Mouse (Mus musculus): ENCODE data around the gene Dera. TPM values are rescaled to one million over a fixed set of nuclear protein-coding genes. Genes with fewer than 3 reads are reported as not detected.
"Not testable (repeated sequence)": the region's sequence is repeated elsewhere in the genome, so short reads cannot be mapped to it uniquely, and the experiment has no call there.

Gene Dera
- 72.3 and 80.2 TPM in 2 replicates for polyA plus RNA-seq (2016; fragmentation: Nextera tagmentation; extraction: Ambion mirVana)

- Histone ChIP-seq H3K27me3 (replicated peaks; ENCODE audit: low read depth, poor library complexity, severe bottlenecking) (no peaks in the 10 kb centered on the region), H3K27ac (replicated peaks) (peak within 1 kb of the TSS; percentile 90), H3K4me1 (peaks cover 15% of the 10 kb centered on the region), H3K9me3 (no peaks in the 10 kb centered on the region), H3K4me3 (peak within 1 kb of the TSS; percentile 81), H3K36me3 (replicated peaks) (peaks cover 37% of the 10 kb centered on the region)
- WGBS = 11% methylated on average over 26 of the region's 26 CpGs
- DNase-seq (ENCODE audit: low spot score) = peak; percentile 91
These were observed at the start of gene Dera for GRCm38 (mm10) chr6:137754056-137754856. TSS of gene Dera (plus strand) at chr6:137754546.

- H3K27me3 ChIP-seq (replicated peaks; ENCODE audit: low read depth, poor library complexity, severe bottlenecking) = no peaks in the 10 kb centered on the region
- no peak overlapping the region for H3K27ac ChIP-seq (replicated peaks)
- H3K36me3 ChIP-seq (replicated peaks) = no peaks in the 10 kb centered on the region
- H3K9me3 ChIP-seq = no peaks in the 10 kb centered on the region
- H3K4me3 ChIP-seq = no peak overlapping the region
- DNase-seq (ENCODE audit: low spot score) = no peak
- WGBS = 93% methylated on average over 10 of the region's 10 CpGs
- no peaks in the 10 kb centered on the region for H3K4me1 ChIP-seq
These were observed 48.1 kb upstream of the Dera start for GRCm38 (mm10) chr6:137706209-137706608.

GRCm38 (mm10) chr6:137708726-137709405, 45.5 kb upstream of the Dera start:
- not testable (repeated sequence) for H3K4me1 ChIP-seq; H3K9me3 ChIP-seq; H3K27me3 ChIP-seq (replicated peaks; ENCODE audit: low read depth, poor library complexity, severe bottlenecking); H3K27ac ChIP-seq (replicated peaks); H3K4me3 ChIP-seq; DNase-seq (ENCODE audit: low spot score); H3K36me3 ChIP-seq (replicated peaks)
- 87% methylated on average over 13 of the region's 13 CpGs for WGBS

DNA sequence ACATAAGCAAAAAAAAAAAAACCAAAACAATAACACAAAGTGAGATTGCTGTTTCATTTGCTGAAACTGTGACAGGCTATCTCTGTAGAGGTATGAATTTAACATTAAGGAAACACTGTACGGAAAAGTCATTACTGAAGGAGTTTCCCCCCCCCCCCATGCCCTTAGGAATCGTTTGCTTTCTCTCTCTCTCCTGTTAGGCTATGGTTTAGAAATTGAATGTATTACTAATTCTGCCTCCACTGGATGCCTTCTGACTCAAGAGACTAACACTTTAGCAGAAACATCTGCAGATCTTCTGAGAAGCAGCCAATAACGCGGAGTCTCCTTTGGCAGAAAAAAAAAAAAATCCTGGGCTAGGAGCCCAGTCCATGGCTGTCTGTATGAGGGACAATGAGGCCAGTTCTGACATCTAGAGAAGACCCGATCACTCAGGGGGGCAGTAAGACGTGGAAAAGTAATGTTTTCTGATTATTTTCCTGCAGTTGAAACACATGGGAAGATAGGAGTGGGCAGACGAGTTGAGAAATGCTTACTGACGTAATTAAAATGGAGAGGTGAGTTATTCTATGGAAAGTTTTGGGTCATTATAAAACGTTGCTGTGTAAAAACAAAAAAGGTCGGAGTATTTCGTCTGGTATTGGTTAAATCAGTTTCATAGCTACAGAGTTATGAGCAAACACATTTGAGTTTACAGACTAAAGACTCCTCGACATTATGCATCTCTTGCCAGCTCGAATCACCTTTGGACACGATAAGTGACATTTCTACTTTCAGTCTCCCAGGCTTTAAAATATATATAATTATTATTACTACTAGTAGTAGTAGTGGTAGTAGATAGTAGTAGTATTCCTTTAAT, 43.9 kb upstream of the Dera start:
- Histone ChIP-seq H3K4me3 (no peak overlapping the region), H3K27ac (replicated peaks) (no peak overlapping the region), H3K9me3 (no peaks in the 10 kb centered on the region), H3K27me3 (replicated peaks; ENCODE audit: low read depth, poor library complexity, severe bottlenecking) (no peaks in the 10 kb centered on the region), H3K4me1 (peaks cover 4% of the 10 kb centered on the region; the same call in 1 of the 2 replicates), H3K36me3 (replicated peaks) (no peaks in the 10 kb centered on the region)
- no peak for DNase-seq (ENCODE audit: low spot score)
- WGBS = 88% methylated on average over 14 of the region's 14 CpGs

DNA sequence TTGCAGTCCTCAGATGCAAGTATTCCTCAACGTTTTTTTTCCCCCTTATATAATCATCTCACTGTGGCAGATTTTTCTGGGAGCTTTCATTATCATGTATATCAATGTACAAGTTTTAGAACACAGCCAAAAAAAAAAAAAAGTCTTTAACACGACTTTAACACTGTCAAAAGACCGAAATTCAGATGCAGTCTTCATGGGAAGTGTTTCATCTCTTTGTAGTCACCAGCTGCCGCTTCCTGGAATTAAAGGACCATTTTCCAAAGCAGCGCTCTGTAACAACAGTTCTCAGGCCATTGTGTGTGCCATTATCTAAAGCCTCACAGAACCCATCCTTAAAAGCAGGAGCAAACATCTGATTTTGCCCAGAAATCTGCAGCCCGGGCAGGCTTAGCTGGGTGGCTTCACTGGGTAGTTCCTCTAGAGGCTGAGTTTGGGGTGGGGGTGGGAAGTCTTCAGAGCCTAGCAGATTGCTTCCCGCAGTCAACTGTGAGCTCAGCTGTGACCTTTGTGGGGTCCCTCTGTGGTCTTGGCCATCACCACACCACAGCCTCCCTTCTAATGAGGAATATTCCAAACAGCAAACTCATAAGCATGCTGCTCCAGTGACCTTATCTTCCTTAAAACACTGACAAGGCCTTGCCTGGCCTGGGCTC, 41.6 kb upstream of the Dera start:
- Histone ChIP-seq H3K27ac (replicated peaks) (peak overlapping the region; percentile 2; the same call in 1 of the 2 replicates), H3K27me3 (replicated peaks; ENCODE audit: low read depth, poor library complexity, severe bottlenecking) (no peaks in the 10 kb centered on the region), H3K9me3 (no peaks in the 10 kb centered on the region), H3K36me3 (replicated peaks) (no peaks in the 10 kb centered on the region), H3K4me1 (peaks cover 4% of the 10 kb centered on the region; the same call in 1 of the 2 replicates), H3K4me3 (no peak overlapping the region)
- no peak for DNase-seq (ENCODE audit: low spot score)
- WGBS = 64% methylated on average over 7 of the region's 7 CpGs

- Histone ChIP-seq H3K9me3 (no peaks in the 10 kb centered on the region), H3K4me1 (peaks cover 4% of the 10 kb centered on the region; the same call in 1 of the 2 replicates), H3K27me3 (replicated peaks; ENCODE audit: low read depth, poor library complexity, severe bottlenecking) (no peaks in the 10 kb centered on the region), H3K4me3 (no peak overlapping the region), H3K27ac (replicated peaks) (0 out of 2 replicates have a peak overlapping the region, but pooled peaks have one; percentile 2), H3K36me3 (replicated peaks) (no peaks in the 10 kb centered on the region)
- 87% methylated on average over 3 of the region's 3 CpGs for WGBS
- no peak for DNase-seq (ENCODE audit: low spot score)
These were observed 41.1 kb upstream of the Dera start for GRCm38 (mm10) chr6:137713310-137713664.

DNA sequence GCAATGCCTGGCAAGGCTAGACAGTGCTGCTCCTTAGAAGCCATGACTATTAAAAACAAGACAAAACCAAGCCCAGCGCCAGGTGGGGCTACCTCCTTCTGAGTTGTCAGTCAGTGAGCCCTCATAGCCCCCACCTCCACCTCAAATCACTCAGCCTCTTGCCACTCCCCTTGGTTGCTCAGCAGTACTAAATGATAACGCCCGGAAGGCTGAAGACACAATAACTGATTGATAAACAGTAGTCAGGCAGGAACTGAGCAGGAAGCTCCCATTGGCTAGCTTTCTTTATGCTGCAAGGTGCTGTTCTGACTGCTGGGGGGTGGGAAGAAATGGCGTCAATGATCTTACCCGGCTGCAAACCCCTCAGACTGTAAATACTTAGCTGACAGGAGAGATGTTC, 37.5 kb upstream of the Dera start:
- Histone ChIP-seq H3K36me3 (replicated peaks) (no peaks in the 10 kb centered on the region), H3K4me1 (peaks cover 4% of the 10 kb centered on the region; the same call in 1 of the 2 replicates), H3K27ac (replicated peaks) (no peak overlapping the region), H3K9me3 (no peaks in the 10 kb centered on the region), H3K4me3 (no peak overlapping the region), H3K27me3 (replicated peaks; ENCODE audit: low read depth, poor library complexity, severe bottlenecking) (no peaks in the 10 kb centered on the region)
- DNase-seq (ENCODE audit: low spot score) = no peak
- WGBS = 63% methylated on average over 5 of the region's 5 CpGs

DNA sequence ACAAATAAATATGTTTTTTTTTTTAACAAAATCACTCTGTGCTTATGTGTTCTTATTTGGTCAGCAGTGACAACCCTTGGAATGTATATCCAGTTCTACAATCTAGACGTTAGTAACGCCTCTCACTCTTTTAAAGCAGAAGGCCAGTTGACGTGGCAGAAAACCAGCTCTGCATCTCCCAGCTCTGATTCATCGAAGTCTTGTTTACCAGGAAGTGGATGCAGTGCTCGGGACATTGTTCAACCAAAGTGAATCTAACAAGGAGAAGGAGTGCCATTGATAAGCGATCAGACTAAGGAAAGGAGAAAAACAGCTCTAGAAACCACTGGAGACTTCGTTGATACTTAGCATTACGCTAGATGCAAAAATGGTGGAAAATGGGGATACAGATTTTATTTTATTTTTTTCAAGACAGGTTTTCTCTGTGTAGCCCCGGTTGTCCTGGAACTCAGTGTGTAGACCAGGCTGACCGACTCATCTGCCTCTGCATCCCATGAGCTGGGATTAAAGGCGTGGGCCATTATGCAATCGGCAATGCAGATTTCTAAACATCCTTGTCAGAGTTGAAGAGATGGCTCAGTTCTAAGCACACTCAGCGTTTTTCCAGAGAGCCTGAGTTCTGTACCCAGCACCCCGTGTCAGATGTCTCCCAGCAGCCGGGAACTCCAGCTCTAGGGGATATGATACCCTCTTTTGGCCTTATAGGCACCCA, 32.0 kb upstream of the Dera start:
- Histone ChIP-seq H3K9me3 (no peaks in the 10 kb centered on the region), H3K4me3 (no peak overlapping the region), H3K4me1 (no peaks in the 10 kb centered on the region), H3K27ac (replicated peaks) (no peak overlapping the region), H3K36me3 (replicated peaks) (no peaks in the 10 kb centered on the region), H3K27me3 (replicated peaks; ENCODE audit: low read depth, poor library complexity, severe bottlenecking) (0 out of 2 replicates have a peak, but pooled peaks cover 4% of the 10 kb centered on the region)
- WGBS = 91% methylated on average over 15 of the region's 15 CpGs
- no peak for DNase-seq (ENCODE audit: low spot score)

- 7% methylated on average over 4 of the region's 4 CpGs for WGBS
These were observed 30.4 kb upstream of the Dera start for GRCm38 (mm10) chr6:137723898-137724297.

GRCm38 (mm10) chr6:137734460-137734845, 19.9 kb upstream of the Dera start:
- Histone ChIP-seq H3K4me3 (peak overlapping the region; percentile 93), H3K4me1 (peaks cover 15% of the 10 kb centered on the region), H3K27me3 (replicated peaks; ENCODE audit: low read depth, poor library complexity, severe bottlenecking) (0 out of 2 replicates have a peak, but pooled peaks cover 15% of the 10 kb centered on the region), H3K9me3 (no peaks in the 10 kb centered on the region), H3K27ac (replicated peaks) (peak overlapping the region; percentile 95), H3K36me3 (replicated peaks) (peaks cover 26% of the 10 kb centered on the region)
- DNase-seq (ENCODE audit: low spot score) = no peak
- 14% methylated on average over 7 of the region's 7 CpGs for WGBS

More at GRCm38 (mm10) chr6:137723898-137724297, 30.4 kb upstream of the Dera start:
- no peak for DNase-seq (ENCODE audit: low spot score)
- Histone ChIP-seq H3K4me3 (no peak overlapping the region), H3K36me3 (replicated peaks) (no peaks in the 10 kb centered on the region), H3K9me3 (no peaks in the 10 kb centered on the region), H3K27ac (replicated peaks) (no peak overlapping the region), H3K27me3 (replicated peaks; ENCODE audit: low read depth, poor library complexity, severe bottlenecking) (0 out of 2 replicates have a peak, but pooled peaks cover 4% of the 10 kb centered on the region), H3K4me1 (no peaks in the 10 kb centered on the region)

- Histone ChIP-seq H3K27me3 (replicated peaks; ENCODE audit: low read depth, poor library complexity, severe bottlenecking) (0 out of 2 replicates have a peak, but pooled peaks cover 15% of the 10 kb centered on the region), H3K4me3 (peak within 1 kb of the TSS; percentile 93), H3K27ac (replicated peaks) (peak within 1 kb of the TSS; percentile 95), H3K4me1 (peaks cover 15% of the 10 kb centered on the region), H3K36me3 (replicated peaks) (peaks cover 32% of the 10 kb centered on the region), H3K9me3 (no peaks in the 10 kb centered on the region)
- DNase-seq (ENCODE audit: low spot score) = peak; percentile 99
- WGBS = under 1% methylated on average over 81 of the region's 86 CpGs
These were observed 19.3 kb upstream of the Dera start, which contains the start of gene Strap for GRCm38 (mm10) chr6:137734846-137735609. TSS of gene Strap (plus strand) at chr6:137735078.

Data from embryonic facial prominence, embryonic 10.5 days (tissue).